Mouse (Mus musculus) mouse trophoblast stem cell (cell line): ENCODE data around the gene Xrn2.

Source experiments
- in situ Hi-C, 2 experiments: fragments of 300-500 bp; cut with MseI, MboI; formaldehyde crosslinking; loops; 2 replicates in 1 of 2; 3 replicates in 1 of 2; pipeline ENCODE4 v1.15.1; 2025

The Xrn2 gene

DNA sequence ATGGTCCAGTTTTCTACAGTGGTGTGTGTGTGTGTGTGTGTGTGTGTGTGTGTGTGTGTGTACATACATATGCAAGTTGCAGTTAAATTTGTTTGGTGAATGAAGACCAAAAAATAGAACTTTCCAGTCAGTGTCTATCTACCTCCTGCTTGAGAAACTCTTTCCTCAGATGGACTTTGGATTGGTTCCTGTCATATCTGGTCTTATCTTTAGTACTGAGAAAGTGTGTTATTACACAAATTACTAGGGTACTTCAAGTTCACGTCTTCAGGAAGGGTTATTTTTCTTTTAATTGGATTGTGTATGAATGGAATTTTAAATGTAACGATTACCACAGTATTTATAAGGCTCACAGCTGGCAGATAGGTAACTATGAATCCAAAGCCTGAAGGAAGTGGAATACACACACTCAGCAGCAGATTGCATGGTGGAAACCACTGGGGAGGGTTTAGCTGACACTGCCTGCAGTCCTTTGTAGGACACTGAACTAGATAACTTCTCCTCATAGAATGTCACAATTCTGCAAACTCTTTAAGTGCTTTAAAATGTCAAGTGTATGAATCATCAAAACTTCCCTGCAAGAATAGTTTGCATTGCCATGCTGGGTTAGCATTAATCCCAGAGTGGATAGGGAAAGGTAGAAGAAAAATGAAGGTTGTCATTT lies 40.6 kb downstream of the Xrn2 start:
- in situ Hi-C loops: no loop called here

DNA sequence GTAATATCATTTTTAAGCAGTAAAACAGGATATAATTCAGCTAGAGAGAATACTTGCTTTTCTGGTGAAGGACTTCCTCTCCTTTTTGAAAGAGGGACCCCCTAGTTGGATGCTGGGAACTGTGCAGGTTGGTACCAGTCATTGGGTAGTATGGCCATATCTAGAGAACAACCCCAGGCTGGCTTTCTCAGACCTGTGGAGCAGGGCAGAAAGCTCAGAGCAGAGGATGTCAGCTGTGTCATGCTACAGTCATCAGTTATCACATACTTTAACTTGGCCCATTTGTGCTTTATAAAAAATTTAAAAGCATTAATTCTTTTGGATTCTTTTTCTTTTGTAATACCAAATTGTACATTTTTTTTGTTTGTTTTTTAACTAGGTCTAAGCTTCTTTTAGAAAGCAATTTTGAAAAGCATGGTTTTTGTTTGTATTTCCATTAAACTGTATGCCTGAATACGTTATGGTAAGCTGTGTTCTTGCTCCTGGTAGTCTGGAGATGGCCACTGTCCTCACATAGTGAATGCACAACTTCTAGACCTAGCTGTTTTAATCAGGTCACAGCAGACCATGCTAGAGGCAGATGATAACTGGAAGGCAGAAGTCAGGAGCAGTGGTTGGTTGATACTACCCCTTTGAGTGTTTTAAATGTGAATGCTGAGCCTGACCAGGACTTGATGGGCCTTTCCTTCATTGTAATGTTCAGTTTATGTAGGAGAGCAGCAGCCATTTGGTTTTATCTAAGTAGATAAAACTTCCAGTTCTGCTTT lies 54.9 kb downstream of the Xrn2 start:
- in situ Hi-C loops: no loop called here

DNA sequence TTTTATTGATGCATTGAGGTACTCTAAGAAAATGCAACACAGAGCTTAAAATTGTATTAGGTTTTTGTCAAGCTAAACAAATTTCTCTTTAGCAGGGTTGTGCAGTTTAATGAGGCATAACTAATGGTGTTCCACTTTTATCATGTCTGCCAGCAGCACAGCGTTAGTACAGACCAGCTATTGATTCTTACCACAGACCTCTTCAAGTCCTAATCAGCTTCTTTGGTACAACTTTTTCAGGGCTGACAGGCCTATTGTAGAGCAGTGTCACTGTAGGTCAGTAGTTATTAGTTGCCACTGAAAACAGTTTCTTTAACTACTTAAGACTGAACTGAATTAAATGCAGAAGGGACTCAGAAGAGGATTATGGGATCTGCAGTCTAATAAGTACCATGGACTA lies 56.3 kb downstream of the Xrn2 start:
- in situ Hi-C loops: no loop called here

DNA sequence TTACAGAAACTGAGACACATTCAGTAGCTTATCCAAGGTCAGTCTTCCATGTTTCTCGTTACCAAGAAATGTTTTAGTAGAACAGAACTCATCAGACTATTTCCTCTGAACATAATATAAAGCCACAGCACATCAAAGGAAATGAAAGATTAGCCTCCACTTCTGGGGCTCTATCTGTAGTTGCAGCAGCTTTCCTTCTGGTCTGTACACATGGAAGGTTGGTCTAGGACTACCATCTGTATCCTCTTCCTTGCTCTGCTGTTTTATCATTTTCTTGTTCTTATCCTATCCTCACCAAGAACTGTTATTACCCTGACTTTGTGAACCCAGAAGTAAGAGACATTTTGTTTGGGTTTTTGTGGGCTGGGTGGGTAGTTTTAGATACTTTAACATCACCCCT lies 57.5 kb downstream of the Xrn2 start:
- in situ Hi-C loops: no loop called here

DNA sequence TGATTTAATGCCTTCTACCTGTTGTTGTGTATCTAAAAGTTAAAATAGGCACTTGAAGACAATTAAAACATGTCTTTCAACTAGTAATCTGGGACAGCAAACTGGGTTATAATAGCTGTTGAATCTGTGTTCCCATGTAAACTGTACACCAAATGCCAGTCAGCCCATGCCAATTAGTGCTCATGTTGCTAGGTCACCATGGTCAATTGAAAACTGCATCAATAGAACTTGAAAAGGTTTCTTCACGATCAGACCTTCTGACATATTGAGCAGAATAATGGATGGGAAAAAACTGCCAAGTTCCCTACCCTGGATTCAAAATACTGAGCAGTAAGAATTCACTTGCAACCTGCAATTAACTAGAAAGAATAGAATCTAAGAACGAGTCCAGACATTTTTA lies 61.2 kb downstream of the Xrn2 start:
- in situ Hi-C loops: no loop called here

DNA sequence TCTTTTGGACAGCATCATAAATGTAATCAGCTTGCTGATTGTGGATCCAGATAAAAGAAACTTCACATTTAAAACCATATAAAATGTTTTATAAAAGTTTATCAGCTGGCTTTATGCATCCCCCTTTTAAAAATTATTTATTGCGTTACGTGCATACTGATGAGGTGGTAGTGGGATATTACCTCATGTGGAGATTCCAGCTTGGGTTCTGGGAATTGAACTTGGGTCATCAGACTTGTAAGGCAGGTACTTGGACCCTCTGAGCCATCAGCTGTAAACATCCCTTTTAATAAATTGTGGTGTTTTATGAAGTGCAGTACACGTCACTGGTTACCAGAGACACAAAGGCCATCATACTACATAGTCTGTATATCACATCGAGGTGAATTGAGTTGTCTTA lies 61.6 kb downstream of the Xrn2 start:
- in situ Hi-C loops: no loop called here

DNA sequence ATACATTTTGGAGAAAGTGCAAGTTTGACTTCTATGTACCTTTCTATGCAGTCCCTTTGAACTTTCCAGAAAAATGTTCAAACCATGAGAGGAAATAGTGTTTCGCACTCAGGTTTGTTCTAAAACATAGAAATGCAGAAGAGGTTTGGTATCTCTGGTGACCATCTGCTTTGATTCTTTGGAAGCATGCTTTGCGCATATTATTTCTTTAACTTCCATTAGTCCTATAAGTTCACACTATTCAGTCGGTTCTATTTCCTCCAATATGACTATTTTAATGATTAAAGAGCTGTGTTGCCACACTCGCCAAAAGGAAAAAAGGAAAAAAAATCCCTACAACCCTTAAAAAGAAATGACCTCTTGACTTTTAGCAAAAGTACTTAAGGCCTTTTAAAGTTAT lies 69.6 kb downstream of the Xrn2 start:
- in situ Hi-C loops: loop anchor here in 1 of 2 experiments (10.0 kb wide), 1 partner anchor 92 kb away; no protein-coding TSS in a partner anchor

DNA sequence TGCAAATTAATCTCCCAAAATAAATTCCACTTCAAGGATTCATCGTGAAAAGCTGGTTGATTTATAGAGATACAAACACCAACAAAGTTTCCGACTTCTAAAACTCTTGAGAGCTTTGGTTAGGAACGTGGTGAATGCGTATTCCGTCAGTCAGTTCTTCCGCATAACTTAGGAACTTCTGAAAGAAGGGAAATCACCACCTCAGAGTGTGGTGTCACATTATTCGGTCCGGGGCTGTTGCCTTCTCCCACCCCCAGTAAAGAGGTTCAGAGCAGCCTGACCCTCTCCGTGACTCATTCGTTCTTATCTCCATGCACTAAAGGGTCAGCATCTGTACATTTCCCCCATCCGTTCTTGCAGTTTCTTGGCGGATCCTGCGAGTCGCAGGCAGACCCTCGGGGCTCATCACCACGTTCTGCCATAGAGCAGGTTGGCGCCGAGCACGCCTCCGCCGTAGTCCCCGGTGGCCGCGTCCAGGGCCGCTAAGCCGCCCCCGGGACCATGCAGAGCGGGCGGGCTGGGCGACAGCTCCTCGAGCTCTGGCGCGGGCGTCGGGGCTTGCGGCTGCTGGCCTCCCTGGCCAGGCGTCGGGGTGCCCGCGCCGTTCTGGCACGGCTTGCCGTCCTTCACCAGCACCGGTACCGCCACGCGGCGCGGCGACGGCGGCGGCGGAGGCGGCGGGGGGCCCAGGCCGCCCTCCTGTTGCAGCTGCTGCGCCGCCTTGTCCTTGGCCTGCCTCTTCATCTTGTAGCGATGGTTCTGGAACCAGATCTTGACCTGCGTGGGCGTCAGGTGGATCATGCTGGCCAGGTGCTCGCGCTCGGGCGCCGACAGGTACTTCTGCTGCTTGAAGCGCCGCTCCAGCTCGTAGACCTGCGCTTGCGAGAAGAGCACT lies 70.9 kb downstream of the Xrn2 start:
- in situ Hi-C loops: loop anchor here in 1 of 2 experiments (10.0 kb wide), 1 partner anchor 91 kb away; no protein-coding TSS in a partner anchor

DNA sequence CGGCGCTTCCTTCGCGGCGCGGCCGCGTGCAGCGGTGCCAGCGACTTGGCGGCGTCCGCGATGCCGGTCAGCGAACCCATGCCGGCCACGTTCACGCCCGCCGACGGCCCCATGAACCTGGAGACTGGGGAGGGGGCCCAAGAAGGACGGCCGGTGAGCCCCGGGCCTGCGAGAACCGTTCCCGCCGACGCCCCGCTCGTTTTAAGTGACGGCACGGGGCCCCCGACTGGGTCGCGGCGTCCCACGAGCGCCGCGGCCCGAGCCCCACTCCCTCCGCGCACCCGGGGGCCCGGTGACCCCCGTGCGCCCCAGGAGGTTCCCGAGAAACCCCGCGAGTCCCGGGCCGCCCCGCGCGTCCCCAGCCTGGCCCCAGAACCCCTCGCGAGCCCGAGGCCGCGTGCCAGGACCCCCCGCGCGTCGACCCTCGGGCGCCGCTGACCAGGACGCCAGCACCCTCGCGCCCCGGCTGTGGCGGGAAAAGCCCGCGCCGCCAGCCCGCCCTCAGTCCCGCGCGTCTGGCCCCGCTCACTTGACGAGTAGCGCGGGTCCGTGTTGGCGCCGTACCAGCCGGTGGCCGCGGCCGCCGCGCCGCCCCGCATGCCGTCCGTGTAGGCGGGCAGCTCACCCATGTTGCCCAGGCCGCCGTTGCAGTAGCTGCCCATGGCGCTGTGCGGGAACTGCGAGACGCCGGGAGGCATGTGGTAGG lies 71.7 kb downstream of the Xrn2 start:
- in situ Hi-C loops: loop anchor here in 1 of 2 experiments (10.0 kb wide), 1 partner anchor 90 kb away; no protein-coding TSS in a partner anchor

DNA sequence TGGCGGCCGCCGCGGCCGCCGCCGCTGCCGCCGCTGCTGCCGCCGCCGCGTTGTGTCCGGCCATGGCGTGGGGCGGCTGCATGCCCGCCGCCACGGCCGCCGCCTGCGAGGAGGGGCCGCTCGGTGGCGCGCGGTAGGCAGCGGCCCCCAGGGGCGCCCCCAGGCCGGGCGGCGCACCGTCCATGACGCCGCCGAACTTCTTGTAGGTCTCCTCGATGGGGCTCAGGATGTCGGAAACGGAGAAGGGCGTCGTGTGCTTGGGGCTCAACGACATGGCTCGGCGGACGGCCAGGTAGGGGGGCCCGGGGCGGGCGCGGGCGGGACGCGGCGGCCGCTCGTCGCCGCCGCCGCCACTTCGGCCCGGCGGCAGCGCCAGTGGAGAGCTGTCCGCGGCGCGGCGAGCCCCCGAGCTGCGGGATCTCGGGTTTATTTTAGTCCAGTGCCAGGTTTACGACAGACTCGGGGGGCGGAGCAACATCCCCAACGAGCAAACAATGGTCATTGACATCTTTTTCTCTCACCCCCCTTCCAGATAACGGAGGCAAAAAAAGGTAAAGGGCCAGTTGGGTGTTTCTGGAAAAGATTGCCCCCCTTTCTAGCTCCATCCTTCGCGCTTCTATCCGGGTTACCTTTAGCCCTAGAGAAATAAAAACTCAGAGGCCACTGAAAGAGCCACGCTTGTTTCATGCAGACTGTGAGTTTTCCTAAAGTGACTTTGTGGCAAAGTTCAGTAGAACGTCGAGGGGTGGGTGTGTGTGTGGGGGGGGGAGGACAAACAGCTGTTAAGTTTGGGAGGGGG lies 72.5 kb downstream of the Xrn2 start, which contains the start of gene Nkx2-4:
Nkx2-4 (minus strand) TSS at position 374 of the 799 bp plus-strand sequence.
- in situ Hi-C loops: loop anchor here in 1 of 2 experiments (10.0 kb wide), 1 partner anchor 90 kb away; no protein-coding TSS in a partner anchor

DNA sequence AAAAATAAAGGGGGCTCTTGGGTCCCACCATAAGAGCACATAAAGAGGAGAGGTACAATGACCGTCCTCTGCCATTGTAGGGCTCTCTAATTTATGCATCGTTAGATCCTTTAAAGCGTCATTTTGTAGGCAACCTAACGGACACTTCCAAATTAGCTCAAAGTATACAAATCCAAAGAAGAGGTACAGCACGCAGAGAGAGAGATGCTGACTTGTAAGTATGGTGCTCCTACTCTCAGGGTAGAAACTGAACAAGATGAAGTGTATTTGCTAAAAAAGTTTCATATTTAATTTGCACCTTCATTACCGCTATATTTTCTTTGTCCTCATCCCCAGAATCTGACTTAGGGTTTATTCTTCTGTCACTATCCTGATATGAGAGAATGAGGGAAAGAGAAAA lies 73.1 kb downstream of the Xrn2 start:
- in situ Hi-C loops: loop anchor here in 1 of 2 experiments (10.0 kb wide), 1 partner anchor 89 kb away; no protein-coding TSS in a partner anchor

DNA sequence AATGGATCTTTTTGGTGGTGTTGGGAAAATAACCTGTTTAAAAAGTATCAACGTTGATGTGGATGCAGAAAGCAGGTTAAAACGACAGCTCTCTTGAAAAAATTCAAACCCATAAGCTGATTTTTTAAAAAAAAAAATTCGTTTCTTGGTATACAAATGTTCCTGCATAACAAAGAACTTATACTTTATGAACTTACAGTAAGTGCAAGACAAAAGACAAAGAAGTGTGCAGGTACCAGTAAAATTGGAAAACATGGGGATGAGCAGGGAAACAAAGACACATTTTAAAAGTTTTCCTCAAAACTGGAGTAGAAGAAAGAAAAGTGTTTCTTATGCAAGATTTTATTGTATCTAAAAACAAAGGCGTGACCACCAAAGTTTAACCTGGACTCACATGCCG lies 73.6 kb downstream of the Xrn2 start:
- in situ Hi-C loops: loop anchor here in 1 of 2 experiments (10.0 kb wide), 1 partner anchor 88 kb away; no protein-coding TSS in a partner anchor

DNA sequence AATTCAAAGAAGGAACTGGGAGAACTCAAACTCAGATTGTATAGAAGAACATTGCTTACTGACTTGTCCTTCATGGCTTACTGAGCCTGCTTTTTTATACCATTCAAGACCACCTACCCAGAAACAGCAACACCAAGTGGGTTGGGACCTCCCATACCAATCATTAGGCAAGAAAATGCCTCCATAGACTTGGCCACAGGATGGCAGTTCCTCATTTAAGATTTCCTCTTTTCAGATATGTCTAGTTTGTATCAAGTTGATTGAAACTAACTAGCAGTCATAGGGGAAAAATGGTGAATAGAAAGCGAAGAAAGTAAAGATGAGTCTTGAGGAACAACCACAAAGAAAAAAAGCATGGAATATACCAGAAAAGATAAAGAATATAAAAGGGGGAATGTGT lies 106.9 kb downstream of the Xrn2 start:
- in situ Hi-C loops: no loop called here

DNA sequence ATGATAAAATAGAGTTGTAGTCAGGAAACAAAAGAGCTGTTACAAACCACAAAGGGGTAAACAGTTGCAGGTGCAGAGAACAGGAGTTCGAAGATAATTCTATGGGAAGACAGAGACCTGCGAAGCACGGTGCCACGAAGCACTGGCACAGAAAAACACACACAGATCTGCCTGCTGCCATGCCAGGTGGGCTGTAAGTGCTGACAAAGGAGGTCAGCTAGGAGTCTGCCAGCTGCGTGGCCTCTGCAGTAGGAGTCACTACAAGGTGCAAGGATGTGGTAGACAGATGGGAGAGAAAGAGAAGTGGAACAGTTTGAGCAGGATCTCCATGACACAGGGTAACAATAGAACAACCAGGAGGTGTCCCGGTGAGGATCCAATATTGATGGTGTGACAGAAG lies 114.6 kb downstream of the Xrn2 start:
- in situ Hi-C loops: no loop called here
